Mouse (Mus musculus) spleen, adult 2 months (tissue): ENCODE data around the gene Noxa1.

Source experiments
- CTCF ChIP-seq: fragments of 200-500 bp; IDR thresholded peaks from 2 replicates; pipeline ENCODE4 v1.5.1; 2011; ENCODE audit warnings: mild to moderate bottlenecking, inconsistent platforms; ENCODE audit not compliant: insufficient read depth, insufficient read length, insufficient replicate concordance; ENCODE audit errors: extremely low read depth
- POLR2A ChIP-seq: fragments of 200-500 bp; IDR thresholded peaks from 2 replicates; pipeline ENCODE4 v1.6.1; 2011; ENCODE audit warnings: low read depth, low read length, inconsistent platforms

DNA sequence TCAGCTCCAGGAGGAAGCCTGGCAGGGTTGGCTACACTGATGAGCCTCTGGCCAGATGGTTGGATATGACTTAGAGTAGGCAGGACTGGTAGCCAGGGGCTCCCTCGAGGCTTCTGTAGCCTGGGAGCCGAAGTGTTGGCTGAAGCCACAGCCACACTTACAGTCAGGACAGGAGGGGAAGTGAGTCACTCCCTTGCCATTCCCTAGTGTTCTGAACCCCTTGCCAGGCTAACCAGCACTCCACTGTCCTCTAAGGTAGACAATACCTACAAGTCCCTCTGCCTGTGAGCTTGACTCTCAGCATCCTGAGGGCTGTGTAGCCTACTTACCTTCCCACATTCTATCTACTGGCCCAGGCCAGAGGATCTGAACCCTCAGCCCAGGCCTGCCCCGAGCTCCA lies 29.5 kb upstream of the Noxa1 start:
- TF ChIP-seq POLR2A (no peak), CTCF (no peak)
